Mouse (Mus musculus): Measurements from ENCODE around the gene Zfp597.
A peak's percentile ranks its signal among the peaks of the same experiment; 100 is the strongest.

The Zfp597 gene

GRCm38 (mm10) chr16:3884201-3885064, at the start of gene Zfp597, which contains the start of gene Gm20695:
Zfp597 (minus strand) TSS chr16:3884561.
Gm20695 (plus strand) TSS chr16:3884648.
- DNase-seq (ENCODE audit: low spot score): peak; percentile 94

DNA sequence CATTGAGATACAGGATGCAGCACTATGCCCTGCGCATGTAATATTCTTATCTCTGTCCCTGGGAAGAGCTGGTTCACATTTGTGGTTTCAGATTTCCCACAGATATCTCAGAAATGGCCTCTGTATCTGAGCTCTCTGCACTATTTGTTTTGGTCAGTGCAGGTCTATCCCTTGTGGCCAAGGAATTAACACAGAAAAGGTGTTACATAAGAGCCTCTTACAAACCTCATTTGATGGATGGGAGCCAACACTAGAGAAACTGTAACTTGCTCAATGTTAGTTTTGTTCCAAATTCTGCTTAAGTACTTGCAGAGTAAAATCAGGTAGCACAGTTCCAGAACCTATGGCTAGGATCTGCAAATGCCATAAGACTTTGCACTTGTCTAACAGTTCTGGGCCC, 49.7 kb upstream of the Zfp597 start:
- no peak for DNase-seq (ENCODE audit: low spot score)

GRCm38 (mm10) chr16:3933536-3933935, 49.2 kb upstream of the Zfp597 start:
- no peak for DNase-seq (ENCODE audit: low spot score)

DNA sequence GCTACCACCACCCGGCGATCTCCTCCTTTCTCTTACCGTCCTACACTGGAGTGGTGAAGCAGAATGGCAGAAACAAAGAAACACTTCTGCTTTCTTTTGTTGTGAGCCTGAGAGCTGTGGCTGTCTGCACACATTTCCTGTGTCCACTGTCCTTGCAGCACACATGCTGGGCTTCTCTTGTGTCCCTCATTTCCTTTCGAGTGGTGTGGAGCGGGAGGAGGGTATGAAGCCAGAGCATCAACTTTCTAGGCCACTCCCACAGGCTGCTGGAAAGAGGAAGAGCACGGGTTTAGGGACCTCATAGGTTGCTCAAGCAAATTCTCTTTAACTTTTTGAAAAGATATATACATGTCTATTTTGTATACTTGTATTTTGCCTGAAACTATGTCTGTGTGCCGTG, 44.8 kb upstream of the Zfp597 start:
- DNase-seq (ENCODE audit: low spot score): peak; percentile 45

DNA sequence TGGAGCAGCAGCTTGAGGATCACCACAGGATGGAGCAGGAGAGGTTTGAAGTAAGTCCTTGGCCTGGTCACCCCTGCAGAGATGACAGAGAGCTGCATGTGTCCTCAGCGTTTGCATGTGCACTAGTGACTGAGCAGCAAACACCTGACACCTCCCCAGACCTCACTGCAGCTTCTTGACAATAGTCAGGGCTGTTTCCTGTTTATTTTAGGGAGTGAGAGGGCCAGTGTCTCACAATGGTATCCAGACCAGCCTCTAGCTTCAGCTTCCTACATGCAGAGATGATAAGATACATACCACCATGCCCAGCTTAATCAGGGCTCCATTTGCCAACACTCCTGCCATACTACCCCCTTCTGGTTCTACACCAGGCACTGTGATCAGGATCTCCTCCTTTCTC, 44.2 kb upstream of the Zfp597 start:
- DNase-seq (ENCODE audit: low spot score): no peak

DNA sequence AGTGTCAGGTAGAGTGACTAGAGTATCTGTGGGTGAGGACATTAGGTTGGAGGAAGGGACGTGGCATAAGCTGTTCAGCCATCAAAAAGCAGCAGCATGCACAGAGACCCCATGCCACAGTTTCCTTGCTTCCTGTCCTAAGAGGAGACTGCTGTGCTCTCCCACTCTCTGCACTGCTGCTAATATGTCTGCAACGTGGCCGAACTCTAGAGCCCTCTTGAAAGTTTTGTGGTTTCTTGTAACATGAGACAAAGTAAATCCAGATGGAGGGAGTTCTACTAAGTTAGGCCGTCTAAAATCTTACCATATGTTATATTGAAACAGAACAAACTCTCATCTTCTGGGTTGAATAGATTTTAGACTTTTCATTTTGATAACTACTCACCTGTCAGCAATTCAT, 39.6 kb upstream of the Zfp597 start:
- no peak for DNase-seq (ENCODE audit: low spot score)

- DNase-seq (ENCODE audit: low spot score): no peak
Measured at GRCm38 (mm10) chr16:3923515-3923914, 39.2 kb upstream of the Zfp597 start.

- DNase-seq (ENCODE audit: low spot score): no peak
Measured at GRCm38 (mm10) chr16:3920756-3921155, 36.4 kb upstream of the Zfp597 start.

DNA sequence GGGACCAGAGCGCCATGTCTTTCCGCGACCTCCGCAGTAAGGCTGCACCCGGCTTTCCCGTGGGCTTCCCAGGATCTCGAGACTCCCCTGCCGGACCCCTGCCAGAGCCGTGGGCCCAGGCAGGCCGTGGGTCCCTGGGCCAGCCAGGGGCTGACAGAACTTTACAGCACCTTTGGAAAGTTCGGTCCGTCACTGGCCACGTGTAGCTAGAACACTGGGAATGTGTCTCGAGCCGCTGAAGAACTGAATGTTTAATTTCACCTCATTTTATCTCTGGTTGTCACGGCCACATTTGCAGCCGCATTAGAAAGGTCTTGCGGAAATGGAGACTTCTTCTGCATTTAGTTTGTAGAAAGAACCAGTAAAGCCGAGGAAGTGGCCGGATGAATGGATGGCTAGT, 24.8 kb upstream of the Zfp597 start:
- no peak for DNase-seq (ENCODE audit: low spot score)

DNA sequence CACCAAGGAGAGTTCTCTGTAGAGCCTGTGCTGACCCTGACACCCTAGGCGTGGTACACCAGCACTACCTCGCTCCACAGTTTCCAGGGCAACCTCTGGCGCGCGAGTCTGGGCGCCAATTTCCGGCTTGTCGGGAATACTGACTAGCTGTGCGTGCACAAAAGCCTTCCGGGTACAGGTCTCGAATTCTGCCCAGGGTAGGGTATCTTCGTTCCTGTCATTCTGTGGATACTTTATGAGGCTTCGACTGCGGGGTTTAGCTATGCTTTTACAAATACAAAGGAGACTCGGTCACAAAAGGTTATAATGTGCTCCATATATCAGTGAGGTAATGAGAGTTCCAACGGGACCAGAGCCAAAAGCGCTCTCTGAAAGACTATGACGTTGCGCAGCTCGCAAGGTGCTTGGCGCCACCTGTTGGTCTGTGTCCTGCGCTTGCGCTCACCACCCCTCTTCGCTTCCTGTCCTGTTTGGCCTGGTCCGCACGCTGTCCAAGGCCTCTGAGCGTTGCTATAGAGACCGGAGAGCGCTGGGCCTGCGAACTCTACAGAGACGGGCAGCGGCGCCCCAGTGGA, 24.3 kb upstream of the Zfp597 start, which contains the start of the genes 1700037C18Rik and Cluap1:
Gene 1700037C18Rik, minus strand, starts transcription at position 153 of the 575 bp plus-strand sequence.
Gene Cluap1, plus strand, starts transcription at position 265 of the 575 bp plus-strand sequence.
- DNase-seq (ENCODE audit: low spot score): peak; percentile 96

GRCm38 (mm10) chr16:3907471-3907870, 23.1 kb upstream of the Zfp597 start:
- DNase-seq (ENCODE audit: low spot score): no peak

DNA sequence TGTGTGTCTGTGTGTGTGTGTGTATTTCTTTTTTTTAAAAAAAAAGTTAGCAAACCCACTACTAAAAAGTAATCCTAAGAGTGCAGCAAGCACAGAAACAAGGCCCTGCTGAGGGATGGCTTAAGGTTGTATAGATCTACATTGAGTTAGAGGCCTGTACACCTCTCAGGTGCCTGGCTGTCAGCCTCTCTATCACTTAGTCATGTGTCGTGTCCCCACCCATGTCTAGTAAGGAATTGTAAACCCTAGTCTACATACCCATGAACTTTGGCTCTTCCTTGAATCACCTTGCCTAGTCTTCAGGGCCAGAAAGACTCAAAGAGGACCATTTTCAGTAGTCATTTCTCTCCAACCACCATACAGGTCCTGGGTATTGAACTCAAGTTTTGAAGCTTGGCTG, 12.2 kb upstream of the Zfp597 start:
- DNase-seq (ENCODE audit: low spot score): no peak

DNA sequence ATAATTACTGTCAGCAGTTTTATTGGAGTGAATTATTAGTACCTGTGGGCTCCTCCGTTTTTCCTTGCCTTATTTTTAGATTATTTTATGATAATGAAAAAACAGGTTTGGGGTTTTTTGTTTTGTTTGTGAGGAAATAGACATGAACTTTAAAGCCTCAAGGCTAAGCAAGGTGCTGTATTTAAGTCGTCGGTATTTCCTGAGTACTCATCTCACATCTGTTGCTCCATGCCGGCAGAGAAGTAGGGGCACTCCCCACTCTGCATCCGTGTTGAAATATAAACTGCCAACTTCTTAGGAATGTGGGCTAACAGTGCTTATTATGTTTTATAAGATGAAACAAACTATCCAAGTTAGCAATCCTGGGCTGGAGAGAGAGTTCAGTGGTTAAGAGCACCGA, 11.7 kb upstream of the Zfp597 start:
- DNase-seq (ENCODE audit: low spot score): no peak

- no peak for DNase-seq (ENCODE audit: low spot score)
Measured at GRCm38 (mm10) chr16:3895173-3895792, 10.9 kb upstream of the Zfp597 start.

DNA sequence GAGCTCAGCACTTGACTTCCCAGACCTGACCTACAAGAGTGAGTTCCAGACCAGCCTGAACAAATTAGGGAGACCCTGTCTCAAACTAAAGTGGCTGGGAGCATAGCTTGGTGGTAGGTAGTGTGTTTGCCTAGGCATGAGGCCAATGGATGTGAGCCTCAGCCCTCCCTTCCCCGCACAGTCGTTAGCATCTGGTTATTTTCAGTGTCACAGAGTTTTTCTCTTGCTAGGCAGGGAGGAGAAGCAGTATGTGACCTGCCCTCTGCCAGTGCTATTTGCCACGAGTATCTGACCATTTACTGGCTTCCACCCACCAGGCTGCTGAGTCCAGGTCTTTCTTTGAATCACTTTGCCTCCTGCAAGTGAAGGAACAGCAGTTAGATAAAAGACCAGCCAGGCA, 9.4 kb upstream of the Zfp597 start:
- DNase-seq (ENCODE audit: low spot score): no peak

- DNase-seq (ENCODE audit: low spot score): no peak
Measured at GRCm38 (mm10) chr16:3891621-3892295, 7.4 kb upstream of the Zfp597 start.

GRCm38 (mm10) chr16:3885065-3885670, 807 bp upstream of the Zfp597 start:
- DNase-seq (ENCODE audit: low spot score): no peak

DNA sequence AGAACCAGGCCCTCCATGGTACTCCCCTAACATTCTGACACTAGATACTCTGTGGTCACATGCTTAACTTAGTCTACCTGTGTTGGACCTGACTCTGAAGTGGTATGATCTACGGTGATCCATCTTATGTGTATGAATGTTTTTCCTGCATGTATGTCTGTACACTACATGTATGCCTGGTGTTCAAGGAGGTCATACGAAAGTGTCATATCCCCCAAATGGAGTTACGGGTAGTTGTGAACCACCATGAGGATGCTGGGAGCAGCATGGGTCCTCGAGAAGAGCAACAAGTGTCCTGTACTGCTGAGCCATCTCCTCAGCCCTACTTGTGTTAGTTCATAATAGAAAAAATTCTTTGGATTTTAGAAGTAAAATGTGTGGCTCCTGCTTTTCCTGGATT, 8.0 kb downstream of the Zfp597 start:
- no peak for DNase-seq (ENCODE audit: low spot score)

GRCm38 (mm10) chr16:3872216-3873047, 11.9 kb downstream of the Zfp597 start, which contains the start of gene Naa60:
Naa60 (plus strand) TSS chr16:3872375.
- DNase-seq (ENCODE audit: low spot score): peak; percentile 89

DNA sequence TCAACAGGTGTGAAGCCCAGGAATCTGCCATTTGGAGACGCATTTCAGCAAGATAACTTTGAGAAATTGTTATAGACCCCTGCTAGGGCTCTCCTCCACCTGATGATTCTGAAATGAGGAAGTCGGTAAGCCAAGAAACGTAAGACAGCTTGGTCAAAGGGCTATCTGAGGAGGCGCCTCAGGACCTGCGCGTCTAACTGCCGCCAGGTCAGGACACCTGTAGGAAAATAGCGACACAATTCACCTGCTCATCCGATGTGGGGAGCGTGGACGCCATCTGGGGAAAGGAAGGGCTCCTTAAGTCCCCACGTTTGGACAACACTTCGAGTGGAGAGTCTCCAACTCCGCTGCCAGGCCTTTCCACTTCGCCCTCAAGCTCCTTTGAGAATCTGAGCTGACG, 12.5 kb downstream of the Zfp597 start:
- no peak for DNase-seq (ENCODE audit: low spot score)

- no peak for DNase-seq (ENCODE audit: low spot score)
Measured at GRCm38 (mm10) chr16:3859254-3859653, 25.1 kb downstream of the Zfp597 start.

All from layer of hippocampus, adult 11-12 months (tissue).